15 mouse cellular contexts compared by ENCODE assay signal in the genomic region with DNA sequence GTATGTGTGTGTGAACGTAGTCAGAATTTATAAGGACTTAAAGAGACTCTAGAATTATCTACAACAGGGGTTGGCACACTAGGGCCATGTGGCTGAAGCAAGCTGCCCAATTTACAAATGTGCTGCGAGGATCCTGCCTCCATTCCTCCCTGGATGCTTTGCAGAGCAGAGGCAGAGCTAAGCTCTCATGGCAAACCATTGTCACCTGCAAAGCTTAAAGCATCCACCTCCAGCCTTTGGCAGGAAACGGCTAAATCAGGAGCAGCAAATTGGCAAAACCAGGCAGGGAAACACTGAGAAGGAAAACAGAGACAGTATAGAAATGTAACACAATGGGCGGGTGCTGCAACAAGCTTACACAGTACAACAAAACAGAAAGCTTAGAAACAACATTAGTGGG.
"Had no signal": no experiment of that assay in that cellular context is flagged by ENCODE, and none has a peak within 500 bp of the region (broad histone marks: within the 10 kb centered on the region; RNA-seq: fewer than 3 reads in every experiment).

No protein-coding gene starts in this region.

- H3K27me3 ChIP-seq: liver, embryonic 12.5 days; midbrain, embryonic 13.5 days; midbrain, embryonic 15.5 days; neural tube, embryonic 12.5 days had no signal

- H3K4me1 ChIP-seq: liver, embryonic 12.5 days; midbrain, embryonic 10.5 days; midbrain, embryonic 13.5 days; neural tube, embryonic 12.5 days had no signal

- H3K9ac ChIP-seq: liver, embryonic 12.5 days; liver, embryonic 14.5 days; lung, embryonic 14.5 days; midbrain, embryonic 13.5 days; midbrain, embryonic 15.5 days; neural tube, embryonic 12.5 days had no signal

- H3K4me3 ChIP-seq: liver, embryonic 12.5 days; midbrain, embryonic 10.5 days; midbrain, embryonic 13.5 days; midbrain, embryonic 15.5 days; myocyte; neural tube, embryonic 12.5 days had no signal

- H3K4me2 ChIP-seq: liver, embryonic 12.5 days; lung, embryonic 14.5 days; midbrain, embryonic 13.5 days; midbrain, embryonic 15.5 days; neural tube, embryonic 12.5 days had no signal

- DNase-seq: lung, adult 18-20 months; lung, embryonic 14.5 days; lung, postnatal 10 days; lung, postnatal 4 days; right cerebral cortex, postnatal 14 days; thymus, adult 2 months; thymus, postnatal 25 days; thymus, postnatal 4 days had no signal

- H3K9me3 ChIP-seq: liver, embryonic 12.5 days; midbrain, embryonic 10.5 days; midbrain, embryonic 13.5 days; midbrain, embryonic 15.5 days; neural tube, embryonic 12.5 days had no signal

- H3K36me3 ChIP-seq: liver, embryonic 12.5 days had no signal

- H3K27ac ChIP-seq: liver, embryonic 12.5 days; liver, embryonic 14.5 days; midbrain, embryonic 10.5 days; midbrain, embryonic 15.5 days; neural tube, embryonic 12.5 days had no signal

- ATAC-seq: liver, embryonic 12.5 days; midbrain, embryonic 13.5 days; midbrain, embryonic 15.5 days had no signal
